Mouse (Mus musculus) midbrain, embryonic 11.5 days (tissue): ENCODE results near the gene Pkig. TPM values are rescaled to one million over a fixed set of nuclear protein-coding genes. Genes with fewer than 3 reads are reported as not detected.

Experiments used
- ATAC-seq: fragments of 200-750 bp; cut with Nextera tagmentation; 2 replicates; pipeline ENCODE4 v1.8.0; 2017; ENCODE audit warnings: moderate TSS enrichment, moderate library complexity; ENCODE audit not compliant: low FRiP score
- DNase-seq: peaks from one replicate; pipeline ENCODE4 v3.0.0; 2015; ENCODE audit warnings: low spot score; ENCODE audit errors: missing footprints
- H3K27ac ChIP-seq: fragments of 300-500 bp; sonication (generic); 2 replicates; pipeline ENCODE4 v1.5.1; 2014; ENCODE audit warnings: low read depth, low read length
- H3K27me3 ChIP-seq: fragments of 300-500 bp; sonication (generic); 2 replicates; pipeline ENCODE4 v1.6.1; 2014; ENCODE audit warnings: mild to moderate bottlenecking, low read length, moderate library complexity, mixed read lengths; ENCODE audit not compliant: control insufficient read depth, insufficient read depth
- H3K36me3 ChIP-seq: fragments of 300-500 bp; sonication (generic); 2 replicates; pipeline ENCODE4 v1.6.1; 2014; ENCODE audit warnings: mild to moderate bottlenecking, low read length, moderate library complexity, mixed read lengths; ENCODE audit not compliant: control insufficient read depth, insufficient read depth
- H3K4me1 ChIP-seq: fragments of 300-500 bp; sonication (generic); 2 replicates; pipeline ENCODE4 v1.6.1; 2014; ENCODE audit warnings: low read length; ENCODE audit not compliant: control insufficient read depth, insufficient read depth
- H3K4me2 ChIP-seq: fragments of 300-500 bp; sonication (generic); 2 replicates; pipeline ENCODE4 v1.6.1; 2014; ENCODE audit warnings: mild to moderate bottlenecking, moderate library complexity
- H3K4me3 ChIP-seq: fragments of 300-500 bp; sonication (generic); 2 replicates; pipeline ENCODE4 v1.5.1; 2014; ENCODE audit warnings: low read depth, low read length
- H3K9ac ChIP-seq: fragments of 300-500 bp; sonication (generic); 2 replicates; pipeline ENCODE4 v1.6.1; 2014; ENCODE audit warnings: low read length
- H3K9me3 ChIP-seq: fragments of 300-500 bp; sonication (generic); 2 replicates; pipeline ENCODE4 v1.6.1; 2016; ENCODE audit warnings: low read length; ENCODE audit not compliant: control insufficient read depth
- WGBS: fragments of 180-500 bp; shearing (Covaris S2); extraction: QIAGEN DNeasy Blood & Tissue Kit; methylation state at CpG from one replicate; pipeline ENCODE4 v1.1.7; 2014; 5-methylcytosine and 5-hydroxymethylcytosine counted together
- polyA plus RNA-seq: library from polyadenylated mRNA; unstranded; fragments of >200 nt; fragmentation: Nextera tagmentation; extraction: Ambion mirVana; gene quantifications from 2 replicates; pipeline ENCODE4 v1.2.1, GENCODE M21; 2014

Gene Pkig
- polyA plus RNA-seq, 1 experiment from 2014 or later = 153 TPM

GRCm38 (mm10) chr2:163708763-163709250 lies 50.6 kb downstream of the Pkig start:
- WGBS = 78% methylated on average over 6 of the region's 6 CpGs
- Histone ChIP-seq H3K4me1 (no peaks in the 10 kb centered on the region), H3K27ac (no peak overlapping the region), H3K36me3 (no peaks in the 10 kb centered on the region), H3K9ac (no peak overlapping the region), H3K9me3 (no peaks in the 10 kb centered on the region), H3K4me2 (no peak overlapping the region), H3K4me3 (no peak overlapping the region), H3K27me3 (no peaks in the 10 kb centered on the region)
- DNase-seq = peak; percentile 56
- no peak for ATAC-seq

- no peak overlapping the region for H3K27ac ChIP-seq
- H3K4me2 ChIP-seq = no peak overlapping the region
- DNase-seq = peak; percentile 62
- no peak for ATAC-seq
- H3K4me1 ChIP-seq = no peaks in the 10 kb centered on the region
- H3K9me3 ChIP-seq = no peaks in the 10 kb centered on the region
- H3K4me3 ChIP-seq = no peak overlapping the region
- no peaks in the 10 kb centered on the region for H3K36me3 ChIP-seq
- H3K9ac ChIP-seq = no peak overlapping the region
- WGBS = 94% methylated on average over 9 of the region's 9 CpGs
- H3K27me3 ChIP-seq = no peaks in the 10 kb centered on the region
Observed at GRCm38 (mm10) chr2:163710000-163710399, 51.8 kb downstream of the Pkig start.

GRCm38 (mm10) chr2:163710606-163711159 lies 52.5 kb downstream of the Pkig start:
- Histone ChIP-seq H3K4me3 (no peak overlapping the region), H3K27me3 (no peaks in the 10 kb centered on the region), H3K36me3 (no peaks in the 10 kb centered on the region), H3K27ac (no peak overlapping the region), H3K4me2 (no peak overlapping the region), H3K9me3 (no peaks in the 10 kb centered on the region), H3K9ac (no peak overlapping the region), H3K4me1 (no peaks in the 10 kb centered on the region)
- DNase-seq (peak; percentile 17), ATAC-seq (no peak)
- WGBS = 85% methylated on average over 5 of the region's 5 CpGs

GRCm38 (mm10) chr2:163711368-163711868 lies 53.2 kb downstream of the Pkig start:
- H3K4me1 ChIP-seq = peaks cover under 1% of the 10 kb centered on the region; the same call in 1 of the 2 replicates
- H3K27ac ChIP-seq = no peak overlapping the region
- H3K9me3 ChIP-seq = no peaks in the 10 kb centered on the region
- no peak overlapping the region for H3K4me3 ChIP-seq
- WGBS = 93% methylated on average over 8 of the region's 8 CpGs
- H3K36me3 ChIP-seq = no peaks in the 10 kb centered on the region
- no peak for DNase-seq
- no peaks in the 10 kb centered on the region for H3K27me3 ChIP-seq
- ATAC-seq = no peak
- H3K9ac ChIP-seq = no peak overlapping the region
- H3K4me2 ChIP-seq = no peak overlapping the region

- 75% methylated on average over 7 of the region's 7 CpGs for WGBS
- ATAC-seq = no peak
Observed at GRCm38 (mm10) chr2:163712473-163712872, 54.3 kb downstream of the Pkig start.

GRCm38 (mm10) chr2:163712874-163713273 lies 54.7 kb downstream of the Pkig start:
- Histone ChIP-seq H3K9me3 (no peaks in the 10 kb centered on the region), H3K27ac (no peak overlapping the region), H3K27me3 (no peaks in the 10 kb centered on the region), H3K4me2 (no peak overlapping the region), H3K36me3 (no peaks in the 10 kb centered on the region), H3K9ac (no peak overlapping the region), H3K4me1 (peaks cover 8% of the 10 kb centered on the region; the same call in 1 of the 2 replicates), H3K4me3 (no peak overlapping the region)
- WGBS = 83% methylated on average over 6 of the region's 6 CpGs
- DNase-seq (peak; percentile 64), ATAC-seq (no peak)

More at GRCm38 (mm10) chr2:163712473-163712872, 54.3 kb downstream of the Pkig start:
- Histone ChIP-seq H3K27ac (no peak overlapping the region), H3K4me2 (no peak overlapping the region), H3K4me3 (no peak overlapping the region), H3K9me3 (no peaks in the 10 kb centered on the region), H3K9ac (no peak overlapping the region), H3K27me3 (no peaks in the 10 kb centered on the region), H3K36me3 (no peaks in the 10 kb centered on the region), H3K4me1 (peaks cover 8% of the 10 kb centered on the region; the same call in 1 of the 2 replicates)
- DNase-seq = peak; percentile 73

- H3K27me3 ChIP-seq = no peaks in the 10 kb centered on the region
- no peak for ATAC-seq
- no peaks in the 10 kb centered on the region for H3K9me3 ChIP-seq
- H3K36me3 ChIP-seq = no peaks in the 10 kb centered on the region
- WGBS = 95% methylated on average over 3 of the region's 3 CpGs
- no peak overlapping the region for H3K4me3 ChIP-seq
- no peak for DNase-seq
- H3K4me1 ChIP-seq = peaks cover 8% of the 10 kb centered on the region; the same call in 1 of the 2 replicates
- H3K4me2 ChIP-seq = no peak overlapping the region
- H3K27ac ChIP-seq = no peak overlapping the region
- H3K9ac ChIP-seq = no peak overlapping the region
Observed at GRCm38 (mm10) chr2:163713340-163713739, 55.2 kb downstream of the Pkig start.

GRCm38 (mm10) chr2:163716448-163716847 lies 58.3 kb downstream of the Pkig start:
- Histone ChIP-seq H3K9me3 (no peaks in the 10 kb centered on the region), H3K4me1 (peaks cover 8% of the 10 kb centered on the region; the same call in 1 of the 2 replicates), H3K4me2 (no peak overlapping the region), H3K36me3 (no peaks in the 10 kb centered on the region), H3K27ac (peak overlapping the region; percentile 48; the same call in 1 of the 2 replicates), H3K4me3 (no peak overlapping the region), H3K9ac (0 out of 2 replicates have a peak overlapping the region, but pooled peaks have one; percentile 9), H3K27me3 (no peaks in the 10 kb centered on the region)
- 52% methylated on average over 8 of the region's 8 CpGs for WGBS
- ATAC-seq (0 out of 2 replicates have a peak, but pooled peaks have one; percentile 1), DNase-seq (peak; percentile 84)

GRCm38 (mm10) chr2:163716853-163717252 lies 58.7 kb downstream of the Pkig start:
- Histone ChIP-seq H3K4me2 (no peak overlapping the region), H3K27me3 (no peaks in the 10 kb centered on the region), H3K36me3 (0 out of 2 replicates have a peak, but pooled peaks cover 2% of the 10 kb centered on the region), H3K4me1 (peaks cover 8% of the 10 kb centered on the region; the same call in 1 of the 2 replicates), H3K27ac (peak overlapping the region; percentile 48; the same call in 1 of the 2 replicates), H3K9me3 (no peaks in the 10 kb centered on the region), H3K9ac (no peak overlapping the region), H3K4me3 (no peak overlapping the region)
- 20% methylated on average over 6 of the region's 6 CpGs for WGBS
- DNase-seq (peak; percentile 85), ATAC-seq (peak; percentile 51; the same call in 1 of the 2 replicates)
